Mouse (Mus musculus): Measurements from ENCODE around the gene Plxnb1. TPM values are rescaled to one million over a fixed set of nuclear protein-coding genes. Genes with fewer than 3 reads are reported as not detected.
A peak's percentile ranks its signal among the peaks of the same experiment; 100 is the strongest.

Gene Plxnb1
- total RNA-seq (2021) (10 to 100 TPM; 15.7 to 21.1 TPM), polyA plus RNA-seq (2012; rRNA removed) (25.0 and 31.9 TPM in 2 replicates)
- long read RNA-seq, partial matches to known transcripts: 7 of 8 reads
- long read RNA-seq, other reads (novel, unspliced or antisense): 1 of 8 reads

DNA sequence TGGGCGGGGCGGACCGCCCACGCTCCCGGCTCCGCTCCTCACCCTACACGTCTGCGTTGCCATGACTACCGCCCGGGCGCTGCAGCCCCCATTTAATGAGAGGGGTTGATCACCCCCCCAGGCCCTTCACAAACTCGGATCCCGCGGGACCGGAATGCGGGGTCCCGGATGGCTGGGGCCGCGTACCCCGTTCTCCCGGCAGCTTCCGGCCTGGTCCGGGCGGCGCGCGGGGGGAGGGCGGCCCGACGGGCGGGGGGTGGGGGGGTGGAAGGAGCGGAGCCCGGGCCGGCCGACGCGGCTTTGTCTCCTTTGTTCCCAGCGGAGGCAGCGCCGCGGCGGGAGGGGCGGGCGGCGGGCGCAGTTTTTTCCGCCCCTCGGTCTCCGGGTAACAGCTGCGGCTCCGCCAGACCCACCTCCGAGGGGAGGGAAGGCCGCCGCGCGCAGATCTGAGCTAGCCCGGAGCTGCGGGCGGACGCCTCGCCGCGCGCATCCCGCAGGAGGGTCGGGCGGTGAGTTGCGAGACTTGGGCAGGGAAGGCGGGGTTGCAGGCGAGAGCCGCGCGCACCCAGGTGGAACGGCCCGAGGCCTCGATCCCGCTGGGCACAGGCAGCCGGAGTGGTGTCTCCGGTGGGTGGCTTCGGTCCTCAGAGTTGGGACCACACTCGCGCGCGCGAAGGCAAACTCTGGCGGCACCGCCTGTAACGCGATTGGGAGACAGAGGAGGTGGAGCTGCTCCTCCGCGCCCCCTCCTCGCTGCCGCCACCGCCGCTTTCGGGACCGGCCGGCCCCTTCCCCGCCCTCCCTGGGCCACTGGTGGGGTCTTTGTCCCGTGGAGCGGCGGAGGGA is at the start of gene Plxnb1:
Plxnb1 (plus strand) TSS at position 253 of the 846 bp plus-strand sequence.
- Histone ChIP-seq H3K27me3 (ENCODE audit: control insufficient read depth, insufficient read depth, low read length) (no peaks in the 10 kb centered on the region), H3K9ac (ENCODE audit: low read depth, low read length) (peak within 1 kb of the TSS; percentile 73), H3K27ac (peak within 1 kb of the TSS; percentile 72), H3K36me3 (ENCODE audit: control insufficient read depth, insufficient read depth, low read length) (no peaks in the 10 kb centered on the region), H3K4me1 (ENCODE audit: control insufficient read depth, insufficient read depth, low read length) (peaks cover 7% of the 10 kb centered on the region), H3K79me2 (replicated peaks; ENCODE audit: control insufficient read depth, insufficient read depth, low read length) (no peaks in the 10 kb centered on the region), H3K4me3 (peak within 1 kb of the TSS; percentile 73)
- under 1% methylated on average over 84 of the region's 102 CpGs for WGBS
- intact Hi-C loops (cut with DNase I): no loop called here
- TF ChIP-seq CTCF (IDR thresholded peaks at IDR 0.05): no peak
- TF ChIP-seq POLR2A (IDR thresholded peaks at IDR 0.05; ENCODE audit: insufficient read depth, low read depth, low read length): 0 out of 2 replicates have a peak, but pooled peaks have one; percentile 32
- DNase-seq: peak; percentile 76 to 79

DNA sequence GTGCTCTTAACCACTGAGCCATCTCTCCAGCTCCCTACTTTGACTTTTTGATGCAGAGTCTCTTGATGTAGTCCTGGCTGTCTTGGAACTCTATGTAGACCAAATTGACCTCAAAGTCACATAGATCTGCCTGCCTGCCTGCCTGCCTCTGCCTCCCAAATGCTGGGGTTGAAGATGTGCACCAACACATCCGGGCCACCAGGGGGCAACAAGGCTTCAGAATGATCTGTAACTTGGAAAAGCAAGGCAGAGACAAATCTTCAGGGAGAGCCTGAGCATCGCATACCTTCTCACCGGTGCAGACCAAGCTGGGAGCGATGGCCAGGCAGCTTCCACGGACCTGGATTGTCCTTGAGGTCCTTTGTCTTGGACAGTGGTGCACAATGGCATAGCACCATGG is 48.9 kb upstream of the Plxnb1 start:
- Histone ChIP-seq H3K9ac (ENCODE audit: low read depth, low read length) (no peak overlapping the region), H3K79me2 (replicated peaks; ENCODE audit: control insufficient read depth, insufficient read depth, low read length) (no peaks in the 10 kb centered on the region), H3K27me3 (ENCODE audit: control insufficient read depth, insufficient read depth, low read length) (no peaks in the 10 kb centered on the region), H3K36me3 (ENCODE audit: control insufficient read depth, insufficient read depth, low read length) (peaks cover 2% of the 10 kb centered on the region; the same call in 1 of the 2 replicates), H3K4me1 (ENCODE audit: control insufficient read depth, insufficient read depth, low read length) (peaks cover 2% of the 10 kb centered on the region), H3K27ac (no peak overlapping the region), H3K4me3 (no peak overlapping the region)
- intact Hi-C loops (cut with DNase I): no loop called here
- 35% methylated on average over 5 of the region's 5 CpGs for WGBS
- peak; percentile 68 to 71 for DNase-seq
- TF ChIP-seq CTCF (IDR thresholded peaks at IDR 0.05) (peak; percentile 83), EP300 (IDR thresholded peaks at IDR 0.05; ENCODE audit: insufficient read depth, low read depth, low read length) (0 out of 2 replicates have a peak, but pooled peaks have one; percentile 18), POLR2A (IDR thresholded peaks at IDR 0.05; ENCODE audit: insufficient read depth, low read depth, low read length) (no peak)

DNA sequence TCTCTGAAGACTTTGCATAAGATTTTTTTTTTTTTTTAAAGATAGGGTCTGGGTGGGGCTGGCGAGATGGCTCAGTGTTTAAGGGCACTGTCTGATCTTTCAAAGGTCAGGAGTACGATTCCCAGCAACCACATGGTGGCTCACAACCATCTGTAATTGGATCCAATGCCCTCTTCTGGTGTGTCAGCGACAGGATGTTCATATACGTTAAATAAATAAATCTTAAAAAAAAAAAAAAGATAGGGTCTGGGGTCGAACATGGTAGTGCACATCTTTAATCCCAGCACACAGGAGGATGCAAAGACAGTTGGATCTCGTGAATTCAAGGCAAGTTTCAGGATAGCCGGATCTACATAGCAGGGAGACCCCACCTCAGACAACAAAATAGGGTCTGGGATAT is 45.9 kb upstream of the Plxnb1 start:
- DNase-seq: peak in 1 of 2 experiments; percentile 6
- Histone ChIP-seq H3K4me3 (no peak overlapping the region), H3K36me3 (ENCODE audit: control insufficient read depth, insufficient read depth, low read length) (no peaks in the 10 kb centered on the region), H3K27me3 (ENCODE audit: control insufficient read depth, insufficient read depth, low read length) (no peaks in the 10 kb centered on the region), H3K4me1 (ENCODE audit: control insufficient read depth, insufficient read depth, low read length) (peaks cover under 1% of the 10 kb centered on the region), H3K9ac (ENCODE audit: low read depth, low read length) (no peak overlapping the region), H3K27ac (no peak overlapping the region), H3K79me2 (replicated peaks; ENCODE audit: control insufficient read depth, insufficient read depth, low read length) (no peaks in the 10 kb centered on the region; the same call in 1 of the 2 replicates)
- WGBS: 75% methylated on average over 7 of the region's 7 CpGs
- intact Hi-C loops (cut with DNase I): no loop called here
- TF ChIP-seq EP300 (IDR thresholded peaks at IDR 0.05; ENCODE audit: insufficient read depth, low read depth, low read length) (no peak), POLR2A (IDR thresholded peaks at IDR 0.05; ENCODE audit: insufficient read depth, low read depth, low read length) (no peak), CTCF (IDR thresholded peaks at IDR 0.05) (no peak)

DNA sequence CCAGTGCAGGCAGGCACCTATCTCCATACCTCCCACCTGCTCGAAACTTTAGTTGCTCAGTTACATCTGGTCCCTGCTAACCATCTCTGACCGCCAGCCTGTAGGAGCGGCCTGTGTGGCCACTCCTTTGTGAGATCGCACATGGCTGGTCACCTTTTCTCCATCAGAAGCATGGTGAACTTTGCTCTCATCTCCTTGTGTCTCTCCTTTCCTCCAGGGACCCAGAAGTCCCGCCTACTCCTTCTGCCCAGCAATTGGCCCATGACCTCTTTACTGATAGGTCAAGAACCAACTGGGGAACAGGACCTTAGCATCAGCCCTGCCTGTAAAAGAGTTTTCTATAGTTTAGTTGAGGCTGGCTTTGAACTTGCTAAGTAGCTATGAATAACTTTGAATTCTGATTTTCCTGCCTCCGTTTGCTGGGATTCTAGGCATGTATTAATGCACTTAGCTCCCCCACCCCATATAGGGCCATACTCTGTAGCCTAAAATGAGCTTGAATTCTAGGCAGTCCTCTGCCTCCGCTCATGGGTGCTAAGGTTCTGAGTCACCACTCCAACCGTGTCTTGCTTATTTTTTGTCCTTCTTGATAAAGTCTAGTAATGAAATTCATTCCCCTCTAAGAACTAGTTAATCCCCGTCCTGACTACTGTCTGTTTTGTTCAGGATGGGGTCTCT is 45.1 kb upstream of the Plxnb1 start:
- Histone ChIP-seq H3K27ac (no peak overlapping the region), H3K36me3 (ENCODE audit: control insufficient read depth, insufficient read depth, low read length) (no peaks in the 10 kb centered on the region)

DNA sequence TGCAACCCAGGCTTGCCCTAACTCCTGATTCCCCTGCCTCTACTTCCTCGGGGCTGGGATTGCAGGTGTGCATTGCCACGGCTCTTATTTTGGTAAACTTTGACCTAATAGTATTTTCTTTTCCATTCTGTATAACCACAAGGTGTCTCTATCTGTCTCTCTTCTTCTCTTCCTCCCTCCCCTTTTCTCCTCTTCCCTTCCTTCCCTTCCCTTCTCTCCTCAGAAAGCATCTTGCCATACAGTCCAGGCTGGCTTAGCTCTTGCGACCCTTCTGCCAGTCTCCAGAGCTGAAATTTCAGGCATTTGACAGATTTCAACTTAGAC is 44.6 kb upstream of the Plxnb1 start:
- DNase-seq: peak in 1 of 2 experiments; percentile 10
- Histone ChIP-seq H3K4me3 (no peak overlapping the region), H3K9ac (ENCODE audit: low read depth, low read length) (no peak overlapping the region), H3K4me1 (ENCODE audit: control insufficient read depth, insufficient read depth, low read length) (peaks cover 4% of the 10 kb centered on the region), H3K36me3 (ENCODE audit: control insufficient read depth, insufficient read depth, low read length) (no peaks in the 10 kb centered on the region), H3K27me3 (ENCODE audit: control insufficient read depth, insufficient read depth, low read length) (no peaks in the 10 kb centered on the region), H3K27ac (no peak overlapping the region), H3K79me2 (replicated peaks; ENCODE audit: control insufficient read depth, insufficient read depth, low read length) (no peaks in the 10 kb centered on the region; the same call in 1 of the 2 replicates)
- TF ChIP-seq POLR2A (IDR thresholded peaks at IDR 0.05; ENCODE audit: insufficient read depth, low read depth, low read length): no peak
- no peak for TF ChIP-seq EP300 (IDR thresholded peaks at IDR 0.05; ENCODE audit: insufficient read depth, low read depth, low read length)
- TF ChIP-seq CTCF (IDR thresholded peaks at IDR 0.05): no peak
- 74% methylated on average over 3 of the region's 3 CpGs for WGBS
- intact Hi-C loops (cut with DNase I): no loop called here

More for the DNA sequence above, 45.1 kb upstream of the Plxnb1 start:
- no peak overlapping the region for H3K9ac ChIP-seq (ENCODE audit: low read depth, low read length)
- no peak for TF ChIP-seq EP300 (IDR thresholded peaks at IDR 0.05; ENCODE audit: insufficient read depth, low read depth, low read length)
- no peaks in the 10 kb centered on the region; the same call in 1 of the 2 replicates for H3K79me2 ChIP-seq (replicated peaks; ENCODE audit: control insufficient read depth, insufficient read depth, low read length)
- intact Hi-C loops (cut with DNase I): no loop called here
- H3K4me3 ChIP-seq: no peak overlapping the region
- H3K4me1 ChIP-seq (ENCODE audit: control insufficient read depth, insufficient read depth, low read length): peaks cover 2% of the 10 kb centered on the region
- DNase-seq: peak in 1 of 2 experiments; percentile 15
- WGBS: 81% methylated on average over 9 of the region's 9 CpGs
- H3K27me3 ChIP-seq (ENCODE audit: control insufficient read depth, insufficient read depth, low read length): no peaks in the 10 kb centered on the region
